Mouse (Mus musculus) cerebellum, adult 11 months (tissue): ENCODE data around the gene Krt27.

Source experiments
- DNase-seq: peaks from one replicate; pipeline ENCODE4 v3.0.0; 2022

Krt27 gene

DNA sequence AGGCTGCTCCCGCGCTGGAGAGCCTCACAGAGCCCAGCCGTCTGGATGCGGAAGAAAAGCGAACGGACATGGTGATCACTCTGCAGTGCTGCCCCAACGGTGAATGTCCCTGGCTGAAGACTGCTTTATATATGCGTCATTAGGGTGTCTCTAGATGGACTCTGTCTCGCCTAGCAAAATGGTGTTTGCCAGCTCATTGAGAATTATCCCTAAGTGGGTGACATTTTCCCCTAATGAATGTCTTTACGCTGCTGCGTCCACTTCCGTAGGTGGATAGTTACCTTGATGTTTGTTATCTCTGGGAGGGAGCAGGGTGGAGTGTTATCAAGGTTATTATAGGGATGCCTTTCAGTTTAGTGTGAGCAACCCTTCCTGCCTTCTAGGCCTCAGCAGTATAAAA lies at the start of gene Krt27:
Krt27 (minus strand) TSS at position 101 of the 400 bp plus-strand sequence.
- DNase-seq: no peak

DNA sequence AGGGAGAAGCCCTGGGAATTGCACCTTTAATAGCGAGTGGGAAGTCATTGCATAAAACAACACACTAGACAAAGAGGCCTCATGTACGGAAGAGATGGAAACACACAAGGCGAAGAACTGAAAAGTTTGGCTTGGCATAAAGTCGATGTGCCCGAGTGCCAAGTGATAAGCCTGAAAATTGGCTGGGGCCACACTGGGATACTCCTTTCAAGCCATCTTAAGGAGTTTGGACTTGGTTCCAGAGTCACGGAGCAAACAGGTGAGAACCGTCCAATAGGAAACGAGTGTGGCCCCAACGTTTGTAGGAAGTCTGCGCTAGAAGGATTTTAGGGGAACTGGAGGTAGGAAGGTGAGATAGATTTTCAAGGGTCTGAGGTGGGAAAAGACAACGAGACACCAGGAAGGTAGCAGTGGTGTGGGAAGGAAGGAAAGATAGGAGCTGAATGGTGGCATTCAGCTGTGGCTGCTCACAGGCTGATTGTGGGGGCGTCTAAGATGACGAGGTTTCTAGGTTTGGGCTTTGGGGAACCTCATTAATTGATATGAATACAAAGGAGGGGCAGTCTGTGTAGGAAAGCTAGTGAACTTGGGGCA lies 49.1 kb upstream of the Krt27 start:
- DNase-seq: no peak

DNA sequence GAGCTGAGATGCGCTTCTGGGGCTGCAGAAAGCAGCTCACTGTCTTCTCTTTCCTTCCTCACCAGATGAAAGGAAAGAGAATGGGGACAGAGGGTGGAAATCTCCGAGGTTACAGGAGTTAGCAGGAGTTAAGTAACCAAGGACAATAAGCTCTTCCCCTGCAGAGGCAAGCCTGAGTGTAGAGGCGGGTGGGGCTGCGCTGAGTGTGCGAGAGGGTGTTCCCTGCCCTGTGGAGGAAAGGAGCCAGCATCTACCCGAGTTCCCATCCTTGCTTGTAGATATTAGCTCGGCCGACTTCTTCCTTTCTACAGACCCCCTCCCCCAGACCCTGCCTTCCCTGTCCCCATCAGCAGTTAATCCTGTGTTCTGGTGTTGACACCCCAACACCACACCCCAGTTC lies 47.9 kb upstream of the Krt27 start:
- DNase-seq: no peak

DNA sequence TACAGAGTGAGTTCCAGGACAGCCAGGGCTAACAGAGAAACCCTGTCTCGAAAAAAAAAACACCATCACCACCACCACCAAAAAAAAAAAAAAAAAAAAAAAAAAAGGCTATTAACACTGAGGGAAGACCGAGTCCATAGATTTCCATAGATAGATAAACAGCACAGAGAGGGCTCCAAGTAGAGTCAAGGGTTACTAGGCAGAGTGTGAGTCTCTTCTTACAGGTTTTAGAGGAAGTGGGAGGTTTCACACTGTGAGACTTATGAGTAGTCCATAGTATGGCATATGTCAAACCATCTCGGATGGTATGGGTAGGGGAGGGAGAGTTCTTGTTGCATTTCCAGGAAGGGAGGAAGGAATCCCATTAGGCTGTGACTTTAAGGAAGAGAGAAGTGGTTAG lies 47.2 kb upstream of the Krt27 start:
- no peak for DNase-seq

DNA sequence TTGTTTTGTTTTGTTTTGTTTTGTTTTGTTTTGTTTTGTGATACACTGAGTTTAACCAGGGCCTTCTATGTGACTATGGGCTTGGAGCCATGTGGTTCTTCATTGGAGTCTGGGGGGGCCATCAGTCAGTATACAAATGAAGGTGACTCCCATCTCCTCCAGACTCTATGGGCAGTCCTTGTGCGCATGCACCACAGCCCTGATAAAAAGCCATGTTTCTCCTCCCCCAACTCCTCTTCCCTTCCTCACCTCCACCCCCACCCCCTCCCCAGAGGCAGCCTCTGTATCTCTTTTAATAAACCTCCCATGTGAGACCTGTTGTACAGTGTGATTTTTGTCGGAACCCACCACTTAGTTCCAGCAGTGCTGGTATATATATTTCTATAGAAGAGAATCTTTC lies 45.8 kb upstream of the Krt27 start:
- DNase-seq: no peak

DNA sequence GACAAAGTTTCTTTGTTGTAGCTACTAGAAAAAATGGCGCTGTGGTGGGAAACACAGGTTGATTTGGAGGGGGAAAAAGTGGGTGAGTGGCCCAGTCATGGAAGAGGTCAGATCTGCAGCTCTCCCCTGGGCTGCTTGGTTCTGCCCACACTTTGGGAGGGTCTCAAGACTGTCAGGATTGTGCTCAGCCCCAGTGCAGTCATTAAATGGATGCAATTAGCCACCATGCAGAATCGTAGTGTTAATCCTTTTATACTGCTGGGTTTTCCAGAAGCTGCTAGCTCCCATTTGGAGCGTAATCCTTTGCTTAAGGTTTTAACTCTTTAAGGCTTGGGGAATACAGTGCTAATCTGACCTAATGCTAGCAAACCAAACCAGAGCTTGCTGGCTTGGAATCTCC lies 45.1 kb upstream of the Krt27 start:
- no peak for DNase-seq

DNA sequence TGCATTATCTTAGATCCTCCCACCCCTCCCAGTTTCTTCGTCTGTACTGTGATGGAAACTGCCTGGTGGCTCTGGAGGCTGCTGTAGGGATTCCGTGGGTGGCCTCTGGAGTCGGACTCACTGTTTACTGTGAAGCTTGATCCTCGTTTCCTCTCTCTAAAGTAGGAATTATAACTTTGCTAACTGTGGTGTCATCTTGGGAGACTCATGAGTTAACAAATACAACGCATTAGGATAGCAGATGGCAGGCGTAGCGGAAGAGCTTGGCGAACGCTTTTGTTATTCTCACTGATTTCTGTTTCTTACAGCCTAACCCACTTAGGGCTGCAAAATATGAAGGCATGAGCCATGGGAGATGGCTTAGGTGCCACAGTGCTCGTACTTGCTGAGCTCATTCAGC lies 41.6 kb upstream of the Krt27 start:
- DNase-seq: no peak

DNA sequence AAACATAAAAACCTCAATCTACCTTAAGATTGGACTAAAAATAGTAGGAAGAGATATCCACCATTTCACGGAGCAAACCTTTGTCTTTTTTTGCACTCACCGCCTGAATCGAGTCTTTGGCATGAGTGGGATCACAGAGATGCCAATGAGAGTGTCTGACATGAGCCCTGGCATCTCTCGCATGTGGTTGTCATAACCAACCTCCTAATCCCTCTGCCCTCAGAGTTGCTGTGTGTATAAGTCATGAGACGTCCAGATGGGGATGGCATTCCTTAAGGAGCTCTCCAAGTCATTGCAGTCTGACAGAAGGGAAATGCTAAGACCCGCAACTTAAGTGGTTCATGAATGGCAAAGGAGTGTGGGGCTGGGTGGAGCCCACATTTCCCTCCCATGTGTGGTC lies 40.5 kb upstream of the Krt27 start:
- DNase-seq: no peak

DNA sequence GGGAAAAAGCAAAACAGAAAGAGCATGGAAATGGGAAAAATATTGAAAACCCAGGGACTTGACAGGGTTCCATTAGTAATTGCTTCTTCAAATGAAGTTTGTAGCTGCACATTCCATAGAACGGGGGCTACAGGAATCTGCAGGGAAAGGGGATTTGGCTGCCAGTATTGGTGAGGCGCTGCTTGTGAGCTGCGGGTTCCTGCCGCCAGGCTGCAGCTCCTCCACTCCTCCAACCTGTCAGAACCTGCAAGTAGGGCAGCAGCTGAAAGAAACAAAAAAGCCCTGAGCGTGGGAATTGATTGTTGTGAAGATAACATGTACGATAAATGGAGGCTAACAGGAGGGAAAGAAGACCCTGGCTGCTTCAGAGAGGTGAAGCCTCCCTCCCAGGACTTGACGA lies 40.0 kb upstream of the Krt27 start:
- DNase-seq: no peak

DNA sequence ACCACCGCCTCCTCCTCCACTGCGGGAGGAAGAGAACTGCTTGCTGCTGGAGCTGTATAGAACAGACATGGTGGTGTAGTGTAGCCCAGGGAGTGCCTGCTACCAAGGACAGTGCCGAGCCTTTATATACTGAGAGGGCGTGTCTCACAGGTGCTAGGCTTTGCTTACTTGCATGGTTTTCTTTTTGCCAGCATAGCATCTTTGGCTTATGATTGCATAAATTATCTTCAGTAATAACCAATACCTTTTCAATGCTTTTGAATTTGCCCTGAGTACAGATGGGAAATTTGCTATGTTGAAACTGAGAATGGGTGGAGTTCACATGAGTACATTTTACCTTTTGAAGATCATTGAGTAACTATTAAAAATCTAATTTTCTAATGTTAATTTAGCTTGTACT lies 38.4 kb upstream of the Krt27 start, which contains the start of gene Krt10:
Krt10 (minus strand) TSS at position 101 of the 400 bp plus-strand sequence.
- DNase-seq: no peak

DNA sequence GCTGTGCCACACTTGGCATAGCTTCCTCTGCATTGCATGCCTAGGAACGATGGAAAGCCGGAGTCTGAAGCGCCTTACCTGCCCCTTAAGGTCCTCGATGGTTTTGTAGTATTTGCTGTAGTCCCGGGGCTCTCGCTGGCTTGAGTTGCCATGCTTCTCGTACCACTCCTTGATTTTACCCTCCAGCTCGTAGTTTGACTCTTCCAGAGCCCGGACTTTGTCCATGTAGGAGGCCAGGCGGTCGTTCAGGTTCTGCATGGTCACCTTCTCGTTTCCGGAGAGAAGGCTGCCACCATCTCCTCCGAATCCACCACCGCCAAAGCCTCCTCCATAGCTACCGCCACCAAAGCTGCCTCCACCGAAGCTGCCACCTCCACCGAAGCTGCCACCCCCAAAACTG lies 37.8 kb upstream of the Krt27 start:
- no peak for DNase-seq

DNA sequence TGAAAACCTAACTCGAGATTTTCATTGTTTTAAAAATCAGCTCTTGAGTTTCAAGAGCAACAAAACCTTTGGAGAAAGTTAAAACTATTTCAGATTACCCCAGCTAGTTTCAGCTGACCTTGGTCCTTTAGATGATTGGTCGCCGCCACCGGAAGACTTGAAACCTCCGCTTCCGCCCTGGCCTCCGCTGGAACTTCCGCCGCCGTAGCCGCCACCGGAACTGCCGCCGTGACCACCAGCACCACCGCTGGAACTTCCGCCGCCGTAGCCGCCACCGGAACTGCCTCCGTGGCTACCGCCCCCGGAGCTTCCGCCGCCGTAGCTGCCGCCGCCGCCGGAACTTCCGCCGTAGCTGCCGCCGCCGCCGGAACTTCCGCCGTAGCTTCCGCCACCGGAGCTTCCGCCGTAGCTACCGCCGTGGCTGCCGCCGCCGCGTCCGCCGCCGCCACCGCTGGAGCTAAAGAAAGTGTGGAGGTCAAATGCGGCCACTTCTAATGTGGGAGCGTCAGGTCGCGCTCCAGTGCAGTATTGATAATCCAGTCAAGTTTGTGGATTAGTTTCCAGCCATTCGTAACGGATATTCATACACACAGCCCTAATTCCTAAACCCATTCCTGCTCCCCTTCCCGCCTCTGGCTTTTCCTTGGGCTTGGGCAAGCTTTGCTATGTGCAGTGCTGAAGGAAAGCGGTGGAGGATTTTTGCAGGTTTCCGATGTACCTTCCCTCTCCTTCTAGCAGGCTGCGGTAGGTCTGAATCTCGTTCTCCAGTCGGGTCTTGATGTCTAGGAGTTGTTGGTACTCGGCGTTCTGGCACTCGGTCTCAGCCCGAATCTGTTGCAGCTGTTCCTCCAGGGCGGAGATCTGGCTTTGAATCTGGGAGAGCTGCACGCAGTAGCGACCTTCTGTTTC lies 35.2 kb upstream of the Krt27 start:
- DNase-seq: peak; percentile 89

DNA sequence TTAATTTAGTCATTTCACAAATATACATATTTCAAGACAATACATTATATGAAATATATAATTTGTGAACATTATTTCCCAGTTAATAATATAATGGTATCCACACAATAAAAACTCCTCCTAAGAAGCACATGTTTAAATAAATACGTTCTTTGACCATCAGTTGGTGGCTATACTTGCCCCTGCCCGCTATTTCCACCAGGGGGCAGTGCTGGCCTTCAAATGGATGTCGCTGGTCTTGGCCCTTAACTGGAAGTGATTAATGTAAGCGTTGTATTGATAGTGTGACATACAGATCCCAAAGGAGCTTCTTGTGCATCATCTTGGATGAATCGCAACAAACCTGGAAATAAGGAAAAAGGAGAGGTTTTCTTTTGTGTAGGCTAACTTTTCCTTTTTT lies 28.7 kb upstream of the Krt27 start:
- DNase-seq: peak; percentile 63

DNA sequence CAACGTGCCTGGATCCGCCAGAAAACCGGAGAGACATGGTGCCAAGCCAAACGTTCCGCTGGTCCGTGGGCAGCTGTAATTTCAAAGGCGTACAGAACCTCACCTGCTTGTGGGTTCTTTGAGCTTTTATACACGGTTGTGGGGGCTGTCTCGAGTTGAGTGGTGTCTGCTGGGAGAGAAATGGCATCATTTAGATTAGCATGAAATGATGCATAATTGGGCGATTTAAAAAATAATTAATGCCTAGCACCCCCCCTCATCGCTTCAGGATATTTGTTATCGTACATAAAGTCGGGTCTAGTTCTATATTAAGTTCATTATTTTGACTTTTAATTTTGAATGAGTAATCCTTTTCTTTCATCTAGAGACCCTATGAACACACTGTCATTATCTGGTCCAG lies 23.9 kb upstream of the Krt27 start, which contains the start of gene Krt28:
Krt28 (minus strand) TSS at position 101 of the 400 bp plus-strand sequence.
- DNase-seq: no peak

DNA sequence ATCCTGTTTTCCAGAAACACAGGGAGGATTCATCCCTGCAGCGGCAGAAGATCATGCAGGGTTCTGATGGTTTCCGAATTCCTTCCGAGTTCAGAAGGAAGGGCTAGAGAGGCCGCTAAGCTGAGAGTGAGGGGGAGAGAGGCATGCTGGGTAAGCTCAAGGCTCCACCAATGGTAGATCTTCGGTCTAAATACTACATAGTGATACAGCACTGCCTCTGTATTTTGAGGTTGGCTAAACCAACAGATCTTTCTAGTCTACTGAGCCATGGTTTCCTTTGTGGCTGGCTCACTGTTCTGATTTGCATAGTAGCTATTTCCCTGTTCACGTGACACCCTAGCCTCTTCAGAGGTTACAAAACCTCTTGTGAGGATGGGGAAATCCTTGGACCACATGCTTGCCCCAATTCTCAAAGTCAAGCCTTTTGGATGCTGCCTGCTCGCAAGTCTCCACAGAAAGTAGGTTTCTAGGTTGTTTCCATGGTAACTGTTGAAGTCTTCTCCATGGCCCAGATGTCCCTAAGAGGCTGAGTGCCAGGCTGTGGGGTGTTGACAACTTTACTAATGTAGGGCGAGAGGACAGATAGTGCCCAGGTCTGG lies 19.0 kb upstream of the Krt27 start:
- no peak for DNase-seq

DNA sequence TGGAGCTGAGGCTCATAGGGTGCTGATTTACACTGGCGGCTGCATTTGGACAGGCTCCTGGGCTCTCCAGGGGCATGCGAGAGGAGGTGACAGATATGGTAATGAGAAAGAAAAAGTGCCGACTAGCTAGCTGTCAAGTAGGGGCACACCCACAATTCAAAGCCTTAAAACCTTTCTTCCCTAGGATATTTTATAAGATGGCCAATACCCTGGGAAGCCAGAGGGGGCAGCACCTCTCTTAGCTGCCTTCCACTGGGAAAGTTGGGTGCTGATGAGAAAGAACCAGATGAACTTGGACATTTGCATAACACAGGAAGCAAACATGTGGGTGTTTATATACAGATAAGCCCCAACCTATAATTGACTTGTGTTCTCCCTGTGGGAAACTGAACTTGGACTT lies 18.3 kb upstream of the Krt27 start:
- DNase-seq: no peak

DNA sequence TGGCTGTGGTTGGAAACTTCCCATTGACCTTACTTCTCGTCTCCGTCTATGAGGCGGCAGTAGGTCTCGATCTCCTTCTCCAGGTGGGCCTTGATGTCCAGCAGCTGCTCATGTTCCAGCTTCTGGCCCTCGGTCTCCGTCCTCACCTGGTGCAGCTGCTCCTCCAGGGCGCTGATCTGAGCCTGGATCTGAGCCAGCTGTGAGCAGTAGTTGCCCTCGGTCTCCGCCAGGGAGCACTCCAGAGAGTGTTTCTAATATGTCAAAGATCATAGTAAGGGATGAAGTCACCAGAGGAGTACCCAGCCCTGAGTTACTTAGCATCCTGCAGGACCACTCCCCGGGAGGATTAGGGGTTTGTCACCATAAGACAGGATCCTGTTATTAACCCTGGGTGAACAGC lies 15.9 kb upstream of the Krt27 start:
- DNase-seq: no peak

DNA sequence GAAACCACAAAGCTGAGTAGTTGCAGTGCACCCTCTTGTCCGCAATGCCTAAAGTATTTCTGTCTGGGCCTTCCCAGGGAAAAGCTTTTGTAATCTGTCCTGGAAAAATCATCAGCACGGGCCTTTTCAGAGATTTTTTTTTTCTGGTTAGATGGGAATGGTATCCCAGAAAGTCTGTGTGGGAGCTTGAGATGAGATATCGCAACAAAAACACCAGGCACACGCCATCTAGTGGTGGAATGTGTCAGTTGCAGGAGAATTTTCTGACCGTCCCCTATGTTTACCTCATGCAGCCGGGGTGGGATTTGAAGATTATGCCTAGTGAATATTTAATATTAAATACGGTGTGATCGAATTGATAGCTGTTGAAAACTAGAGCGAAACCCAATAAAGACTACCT lies 13.5 kb upstream of the Krt27 start:
- DNase-seq: peak; percentile 26

DNA sequence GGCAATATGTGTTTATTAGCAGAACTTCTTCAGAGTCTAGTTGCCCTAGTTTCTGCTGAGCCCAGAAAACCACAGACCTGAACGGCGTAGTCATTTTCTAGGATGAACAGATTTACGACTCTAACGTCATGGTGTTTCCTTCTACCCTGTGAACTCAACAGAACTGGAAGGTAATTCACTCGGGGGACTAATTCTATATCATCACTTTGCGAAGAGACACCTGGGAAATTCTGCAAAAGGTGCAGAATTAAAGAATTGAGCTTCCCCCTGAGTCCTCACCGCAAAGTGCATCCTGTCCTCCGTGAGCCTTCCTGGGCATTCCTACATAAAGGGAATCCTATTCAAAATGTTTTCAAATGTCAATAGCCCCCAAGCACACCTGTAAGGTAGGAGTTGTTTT lies 10.5 kb upstream of the Krt27 start:
- DNase-seq: no peak

DNA sequence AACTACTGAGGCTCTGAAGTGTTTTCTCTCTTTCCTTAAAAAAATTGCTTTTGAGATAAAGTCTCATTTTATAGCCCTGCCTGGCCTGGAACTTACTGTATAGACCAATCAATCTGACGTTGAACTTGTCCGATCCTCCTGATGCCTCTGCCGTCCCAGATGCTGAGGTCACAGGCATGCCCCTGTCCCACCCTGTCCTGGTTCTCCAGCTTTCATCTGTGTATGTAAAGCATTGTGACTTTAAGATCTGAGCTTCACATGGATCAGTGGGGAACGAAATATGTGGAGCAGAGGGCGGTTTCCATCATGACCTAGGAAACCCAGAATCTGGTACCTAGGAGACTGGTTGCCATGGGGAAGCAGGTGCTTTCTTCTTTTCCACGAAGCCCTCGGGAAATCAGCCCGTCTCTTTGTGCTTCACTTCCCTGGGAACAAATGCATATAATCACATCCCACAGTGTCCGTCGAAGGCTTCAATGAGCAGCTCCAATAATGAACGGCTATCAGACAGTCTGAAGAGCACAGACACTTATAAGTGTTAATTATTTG lies 11.5 kb downstream of the Krt27 start:
- no peak for DNase-seq

DNA sequence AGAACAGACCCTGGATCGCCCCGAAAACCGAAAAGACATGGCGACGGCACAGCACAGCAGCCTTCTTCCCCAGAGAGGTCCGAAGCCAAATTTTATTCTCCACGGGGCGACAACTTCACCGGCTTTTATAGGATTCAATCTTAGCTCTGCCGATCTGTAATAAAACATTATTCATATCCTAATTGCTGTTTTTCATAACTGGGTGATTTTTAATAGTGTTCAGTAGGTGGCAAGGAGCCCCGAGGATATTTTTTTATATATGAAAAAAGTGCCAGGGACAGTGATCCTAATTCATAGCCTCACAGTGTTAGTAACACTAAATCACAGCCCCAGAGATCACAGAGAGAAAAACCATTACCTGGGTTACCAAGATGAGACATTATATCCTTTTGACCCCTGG lies 13.0 kb downstream of the Krt27 start, which contains the start of gene Krt26:
Krt26 (minus strand) TSS at position 101 of the 400 bp plus-strand sequence.
- no peak for DNase-seq

DNA sequence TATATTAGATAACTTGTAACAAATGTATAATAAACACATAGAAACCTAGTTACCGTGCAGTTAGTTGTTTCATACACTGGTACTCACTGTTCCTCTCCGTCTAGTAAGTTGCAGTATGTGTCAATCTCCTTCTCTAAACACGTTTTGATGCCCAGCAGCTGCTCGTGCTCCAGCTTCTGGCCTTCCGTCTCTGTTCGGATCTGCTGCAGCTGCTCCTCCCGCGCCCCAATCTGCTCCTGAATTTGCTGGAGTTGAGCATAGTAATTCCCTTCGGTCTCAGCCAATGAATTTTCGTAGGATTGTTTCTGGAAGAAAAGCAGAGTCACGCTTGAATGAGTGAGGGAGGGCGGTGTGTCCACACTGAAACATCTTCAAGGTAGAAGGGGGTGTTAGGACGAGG lies 17.5 kb downstream of the Krt27 start:
- no peak for DNase-seq

DNA sequence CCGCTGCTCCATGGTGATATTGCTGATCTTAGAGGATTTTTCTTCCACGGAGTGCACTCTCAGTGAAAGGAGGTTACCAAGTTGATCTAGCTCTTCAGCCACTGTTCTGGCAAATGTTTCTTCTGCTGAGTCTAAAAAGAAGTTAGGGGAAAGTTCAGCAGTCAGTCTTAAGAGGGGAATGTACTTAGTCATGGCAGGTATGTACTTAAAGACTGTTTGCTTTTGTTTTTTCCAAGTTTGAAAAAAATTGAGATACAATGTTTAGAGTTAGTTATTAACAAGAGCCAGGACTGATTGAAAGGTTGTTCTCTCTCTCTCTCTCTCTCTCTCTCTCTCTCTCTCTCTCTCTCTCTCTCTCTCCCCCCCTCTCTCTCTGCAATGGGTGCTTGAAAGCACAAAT lies 21.2 kb downstream of the Krt27 start:
- DNase-seq: no peak

DNA sequence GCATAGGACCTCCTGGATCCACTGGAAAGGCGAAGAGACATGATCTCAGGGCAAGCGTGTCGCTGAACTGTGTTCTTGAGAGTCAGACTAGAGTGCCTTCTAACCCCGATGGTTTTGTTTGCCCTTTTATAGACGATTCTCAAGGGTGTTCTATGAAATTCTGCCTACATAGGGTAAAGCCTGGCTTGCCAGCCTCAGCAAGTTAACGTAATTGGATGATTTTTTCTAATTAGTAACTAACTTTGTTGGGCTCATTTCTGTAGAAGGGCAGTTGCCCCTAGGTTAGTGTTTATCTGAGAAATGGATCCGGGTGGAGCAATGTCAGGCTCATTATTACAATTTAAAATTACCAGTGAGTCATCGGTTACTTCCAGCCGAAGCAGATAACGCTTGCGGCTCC lies 28.1 kb downstream of the Krt27 start, which contains the start of gene Krt25:
Krt25 (minus strand) TSS at position 101 of the 400 bp plus-strand sequence.
- no peak for DNase-seq
